Mouse (Mus musculus): ENCODE data around the gene Ctf1.

The Ctf1 gene

GRCm38 (mm10) chr7:127712461-127713385, at the start of gene Ctf1:
Gene Ctf1, plus strand, starts transcription at chr7:127712736.
- peak; percentile 89 to 90 for DNase-seq (ENCODE audit: low spot score in 2 of 2)

GRCm38 (mm10) chr7:127662926-127663325, 49.6 kb upstream of the Ctf1 start:
- DNase-seq (ENCODE audit: low spot score in 2 of 2), result no peak

GRCm38 (mm10) chr7:127666066-127666654, 46.4 kb upstream of the Ctf1 start:
- DNase-seq (ENCODE audit: low spot score in 2 of 2), result no peak

GRCm38 (mm10) chr7:127666679-127667078, 45.9 kb upstream of the Ctf1 start:
- no peak for DNase-seq (ENCODE audit: low spot score in 2 of 2)

- no peak for DNase-seq (ENCODE audit: low spot score in 2 of 2)
These were observed 45.4 kb upstream of the Ctf1 start for GRCm38 (mm10) chr7:127667171-127667570.

- DNase-seq (ENCODE audit: low spot score in 2 of 2), result no peak
These were observed 40.4 kb upstream of the Ctf1 start for GRCm38 (mm10) chr7:127671880-127672774.

GRCm38 (mm10) chr7:127672776-127673175, 39.8 kb upstream of the Ctf1 start:
- DNase-seq (ENCODE audit: low spot score in 2 of 2), result no peak

GRCm38 (mm10) chr7:127674977-127675376, 37.6 kb upstream of the Ctf1 start:
- peak; percentile 92 to 93 for DNase-seq (ENCODE audit: low spot score in 2 of 2)

GRCm38 (mm10) chr7:127675391-127675811, 37.1 kb upstream of the Ctf1 start:
- DNase-seq (ENCODE audit: low spot score in 2 of 2), result peak; percentile 53 to 72

- peak in 1 of 2 experiments; percentile 53 for DNase-seq (ENCODE audit: low spot score in 2 of 2)
These were observed 35.5 kb upstream of the Ctf1 start for GRCm38 (mm10) chr7:127677077-127677476.

- no peak for DNase-seq (ENCODE audit: low spot score in 2 of 2)
These were observed 34.9 kb upstream of the Ctf1 start for GRCm38 (mm10) chr7:127677609-127678008.

GRCm38 (mm10) chr7:127678811-127679210, 33.7 kb upstream of the Ctf1 start:
- no peak for DNase-seq (ENCODE audit: low spot score in 2 of 2)

GRCm38 (mm10) chr7:127680541-127680940, 32.0 kb upstream of the Ctf1 start:
- no peak for DNase-seq (ENCODE audit: low spot score in 2 of 2)

- no peak for DNase-seq (ENCODE audit: low spot score in 2 of 2)
These were observed 30.5 kb upstream of the Ctf1 start for GRCm38 (mm10) chr7:127681888-127682553.

- DNase-seq (ENCODE audit: low spot score in 2 of 2), result peak in 1 of 2 experiments; percentile 53
These were observed 27.1 kb upstream of the Ctf1 start for GRCm38 (mm10) chr7:127685304-127686018.

- DNase-seq (ENCODE audit: low spot score in 2 of 2), result no peak
These were observed 25.6 kb upstream of the Ctf1 start for GRCm38 (mm10) chr7:127686740-127687449.

- no peak for DNase-seq (ENCODE audit: low spot score in 2 of 2)
These were observed 23.6 kb upstream of the Ctf1 start for GRCm38 (mm10) chr7:127688935-127689334.

GRCm38 (mm10) chr7:127689626-127690280, 22.8 kb upstream of the Ctf1 start:
- DNase-seq (ENCODE audit: low spot score in 2 of 2), result no peak

GRCm38 (mm10) chr7:127691221-127691989, 21.1 kb upstream of the Ctf1 start:
- peak; percentile 62 to 75 for DNase-seq (ENCODE audit: low spot score in 2 of 2)
